Mouse (Mus musculus): ENCODE measurements at regions not wholly inside any gene's neighbourhood (a gene's known extent, or its start where the extent isn't known, plus 50 kb on each side); places are given as distances from the start of the nearest gene placed in this dataset.

DNA sequence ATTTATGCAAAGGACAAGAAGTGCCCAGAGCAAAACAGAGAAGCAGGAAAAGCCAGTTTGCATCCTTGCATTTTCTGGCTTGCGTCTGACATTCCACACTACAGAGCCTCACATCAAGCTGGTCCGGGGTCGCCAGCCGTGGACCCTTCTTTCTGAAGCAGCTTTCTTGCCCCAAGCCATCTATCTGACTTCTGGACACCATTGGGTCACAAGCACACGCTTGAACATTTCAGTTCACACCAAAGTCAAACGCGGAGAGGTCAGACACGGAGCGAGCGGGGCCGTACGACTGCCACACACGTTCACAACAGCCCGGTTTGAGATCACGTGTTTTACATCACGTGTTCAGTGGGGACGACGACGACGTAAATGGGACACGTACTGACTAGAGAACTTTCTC is 108.9 kb upstream of the D1Pas1 start:
- Histone ChIP-seq H3K4me1 (no peaks in the 10 kb centered on the region), H3K4me3 (replicated peaks) (no peak overlapping the region), H3K9me3 (replicated peaks) (no peaks in the 10 kb centered on the region), H3K9ac (no peak overlapping the region), H3K36me3 (no peaks in the 10 kb centered on the region), H3K27ac (no peak overlapping the region), H3K4me2 (no peak overlapping the region), H3K27me3 (no peaks in the 10 kb centered on the region)
- ATAC-seq (replicated peaks; ENCODE audit: low FRiP score) = no peak
- WGBS = 86% methylated on average over 21 of the region's 21 CpGs

- H3K4me2 ChIP-seq = no peak overlapping the region
- H3K4me3 ChIP-seq (replicated peaks) = no peak overlapping the region
- ATAC-seq (replicated peaks; ENCODE audit: low FRiP score) = no peak
- H3K4me1 ChIP-seq = no peaks in the 10 kb centered on the region
- WGBS = 71% methylated on average over 3 of the region's 3 CpGs
- no peaks in the 10 kb centered on the region for H3K27me3 ChIP-seq
- no peak overlapping the region for H3K9ac ChIP-seq
- no peaks in the 10 kb centered on the region for H3K9me3 ChIP-seq (replicated peaks)
- no peaks in the 10 kb centered on the region for H3K36me3 ChIP-seq
- no peak overlapping the region for H3K27ac ChIP-seq
These were observed 106.4 kb upstream of the Rrp15 start for GRCm38 (mm10) chr1:186855474-186856036.

DNA sequence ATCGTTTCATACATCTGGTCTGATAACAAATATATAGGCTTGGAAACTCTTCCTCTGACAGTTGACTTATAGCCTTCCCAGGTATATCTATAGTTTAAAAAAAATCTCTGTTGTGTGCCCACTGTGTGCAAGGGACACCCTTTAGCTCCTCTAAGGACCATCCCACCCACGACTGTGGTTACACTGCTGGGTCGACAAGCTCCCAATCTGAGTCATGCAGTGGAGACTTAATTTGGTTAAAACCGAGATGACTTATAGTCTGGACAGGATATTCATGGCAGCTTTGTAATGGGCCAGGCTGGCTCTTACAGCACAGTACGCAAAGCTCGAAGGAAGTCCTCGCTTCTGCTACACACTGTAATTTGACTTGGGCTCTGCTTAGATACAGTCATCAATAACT is 96.1 kb upstream of the Rrp15 start:
- Histone ChIP-seq H3K4me1 (no peaks in the 10 kb centered on the region), H3K9me3 (replicated peaks) (no peaks in the 10 kb centered on the region)
- 84% methylated on average over 7 of the region's 7 CpGs for WGBS

GRCm38 (mm10) chr1:186833896-186834800 is 85.0 kb upstream of the Rrp15 start:
- peaks cover 75% of the 10 kb centered on the region for H3K27me3 ChIP-seq
- no peaks in the 10 kb centered on the region for H3K36me3 ChIP-seq
- ATAC-seq (replicated peaks; ENCODE audit: low FRiP score) = peak; percentile 54; the same call in 1 of the 2 replicates
- H3K4me1 ChIP-seq = peaks cover 16% of the 10 kb centered on the region
- no peak overlapping the region for H3K9ac ChIP-seq
- no peaks in the 10 kb centered on the region for H3K9me3 ChIP-seq (replicated peaks)
- peak overlapping the region; percentile 82 for H3K4me2 ChIP-seq
- H3K27ac ChIP-seq = no peak overlapping the region
- under 1% methylated on average over 43 of the region's 43 CpGs for WGBS
- H3K4me3 ChIP-seq (replicated peaks) = peak overlapping the region; percentile 41

More for the DNA sequence above, 96.1 kb upstream of the Rrp15 start:
- Histone ChIP-seq H3K27me3 (peaks cover 23% of the 10 kb centered on the region), H3K36me3 (no peaks in the 10 kb centered on the region), H3K4me2 (no peak overlapping the region), H3K27ac (no peak overlapping the region), H3K9ac (no peak overlapping the region), H3K4me3 (replicated peaks) (no peak overlapping the region)
- no peak for ATAC-seq (replicated peaks; ENCODE audit: low FRiP score)

DNA sequence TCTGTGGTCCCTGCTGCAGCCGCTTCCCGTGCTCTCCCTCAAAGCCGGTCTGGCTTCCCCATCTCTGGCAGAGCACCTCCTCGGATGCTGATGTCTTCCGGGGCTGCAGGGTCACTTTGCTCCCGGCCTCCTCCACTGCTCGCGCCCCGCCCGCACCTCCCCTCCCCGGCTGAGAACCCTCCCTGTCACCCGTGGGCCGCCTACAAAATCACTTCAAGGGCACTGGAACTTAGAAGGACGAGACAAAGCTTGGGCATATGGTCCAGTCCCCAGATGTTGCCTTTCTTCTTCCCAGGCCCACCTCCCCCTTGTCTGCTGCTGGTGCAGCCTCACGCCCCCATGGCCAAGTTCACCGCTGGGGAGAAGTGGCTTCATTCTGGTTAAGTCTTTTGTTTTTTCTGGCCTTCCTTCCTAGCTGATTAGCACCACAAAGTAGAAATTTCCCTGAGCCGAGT is 84.3 kb upstream of the Rrp15 start:
- 0 out of 2 replicates have a peak, but pooled peaks have one; percentile 29 for ATAC-seq (replicated peaks; ENCODE audit: low FRiP score)
- WGBS = under 1% methylated on average over 17 of the region's 17 CpGs
- H3K4me2 ChIP-seq = peak overlapping the region; percentile 82

GRCm38 (mm10) chr1:186827773-186828172 is 78.6 kb upstream of the Rrp15 start:
- H3K36me3 ChIP-seq = no peaks in the 10 kb centered on the region

More for the DNA sequence above, 84.3 kb upstream of the Rrp15 start:
- Histone ChIP-seq H3K27me3 (peaks cover 75% of the 10 kb centered on the region), H3K27ac (no peak overlapping the region), H3K9ac (no peak overlapping the region), H3K36me3 (no peaks in the 10 kb centered on the region), H3K4me1 (peaks cover 16% of the 10 kb centered on the region), H3K9me3 (replicated peaks) (no peaks in the 10 kb centered on the region), H3K4me3 (replicated peaks) (peak overlapping the region; percentile 41)

GRCm38 (mm10) chr1:186808192-186808960 is 59.2 kb upstream of the Rrp15 start:
- Histone ChIP-seq H3K4me3 (replicated peaks) (no peak overlapping the region), H3K4me1 (peaks cover 4% of the 10 kb centered on the region; the same call in 1 of the 2 replicates), H3K9ac (no peak overlapping the region), H3K27me3 (0 out of 2 replicates have a peak, but pooled peaks cover 4% of the 10 kb centered on the region), H3K9me3 (replicated peaks) (no peaks in the 10 kb centered on the region), H3K4me2 (peak overlapping the region; percentile 48), H3K36me3 (no peaks in the 10 kb centered on the region), H3K27ac (no peak overlapping the region)
- WGBS = 51% methylated on average over 19 of the region's 19 CpGs
- no peak for ATAC-seq (replicated peaks; ENCODE audit: low FRiP score)

More at GRCm38 (mm10) chr1:186827773-186828172, 78.6 kb upstream of the Rrp15 start:
- H3K4me2 ChIP-seq = no peak overlapping the region
- WGBS = 26% methylated on average over 3 of the region's 3 CpGs
- no peak for ATAC-seq (replicated peaks; ENCODE audit: low FRiP score)
- H3K9ac ChIP-seq = no peak overlapping the region
- H3K4me3 ChIP-seq (replicated peaks) = no peak overlapping the region
- H3K27me3 ChIP-seq = peaks cover 54% of the 10 kb centered on the region
- H3K9me3 ChIP-seq (replicated peaks) = no peaks in the 10 kb centered on the region
- H3K4me1 ChIP-seq = no peaks in the 10 kb centered on the region
- no peak overlapping the region for H3K27ac ChIP-seq

DNA sequence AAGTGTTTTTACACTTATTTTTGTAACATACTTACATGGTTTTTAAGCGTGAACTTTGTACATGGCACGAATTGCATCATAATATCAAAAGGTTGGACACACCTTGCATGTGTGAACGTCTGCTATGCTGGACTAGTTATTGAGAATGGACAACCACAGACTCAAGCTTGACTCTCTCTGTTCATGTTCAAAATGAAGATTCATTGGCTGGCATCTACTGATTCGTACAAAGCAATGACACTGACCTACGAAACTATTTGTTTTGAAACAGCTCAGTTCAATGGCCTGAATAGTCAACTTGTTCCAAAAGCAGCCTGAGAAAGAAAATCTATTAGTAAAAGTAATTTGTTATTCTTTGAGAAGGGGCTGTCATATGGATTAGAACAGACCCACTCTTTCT is 55.3 kb upstream of the Rrp15 start:
- H3K9me3 ChIP-seq (replicated peaks) = no peaks in the 10 kb centered on the region
- ATAC-seq (replicated peaks; ENCODE audit: low FRiP score) = no peak

More for the DNA sequence above, 55.3 kb upstream of the Rrp15 start:
- peaks cover 4% of the 10 kb centered on the region; the same call in 1 of the 2 replicates for H3K4me1 ChIP-seq
- no peak overlapping the region for H3K9ac ChIP-seq
- WGBS = 79% methylated on average over 5 of the region's 5 CpGs
- no peak overlapping the region for H3K4me3 ChIP-seq (replicated peaks)
- no peaks in the 10 kb centered on the region for H3K36me3 ChIP-seq
- no peak overlapping the region for H3K4me2 ChIP-seq
- H3K27ac ChIP-seq = no peak overlapping the region
- H3K27me3 ChIP-seq = peaks cover 1% of the 10 kb centered on the region; the same call in 1 of the 2 replicates
